Mouse (Mus musculus) lung, postnatal 0 days (tissue): ENCODE data around the gene Gm21366. TPM values are rescaled to one million over a fixed set of nuclear protein-coding genes. Genes with fewer than 3 reads are reported as not detected.
"Not testable (repeated sequence)": the region's sequence is repeated elsewhere in the genome, so short reads cannot be mapped to it uniquely, and the experiment has no call there.

Experiments used
- ATAC-seq: fragments of 200-750 bp; cut with Nextera tagmentation; 2 replicates; pipeline ENCODE4 v1.8.0; 2017; ENCODE audit warnings: moderate library complexity
- DNase-seq: peaks from one replicate; pipeline ENCODE4 v3.0.0-alpha.2; 2016; ENCODE audit warnings: low spot score
- H3K27ac ChIP-seq: fragments of 300-500 bp; sonication (generic); 2 replicates; pipeline ENCODE4 v1.5.1; 2014; ENCODE audit warnings: antibody characterized with exemption, mild to moderate bottlenecking, low read length, mixed read lengths
- H3K27me3 ChIP-seq: fragments of 300-500 bp; sonication (generic); replicated peaks from 2 replicates; pipeline ENCODE4 v1.6.1; 2014; ENCODE audit warnings: low read length, mixed read lengths; ENCODE audit not compliant: insufficient read depth
- H3K36me3 ChIP-seq: fragments of 300-500 bp; sonication (generic); 2 replicates; pipeline ENCODE4 v1.6.1; 2014; ENCODE audit warnings: low read length, mixed read lengths; ENCODE audit not compliant: insufficient read depth
- H3K4me1 ChIP-seq: fragments of 300-500 bp; sonication (generic); 2 replicates; pipeline ENCODE4 v1.6.1; 2014; ENCODE audit warnings: antibody characterized with exemption, low read depth, low read length, mixed read lengths; ENCODE audit not compliant: insufficient read depth
- H3K4me2 ChIP-seq: fragments of 300-500 bp; sonication (generic); replicated peaks from 2 replicates; pipeline ENCODE4 v1.6.1; 2014; ENCODE audit warnings: low read depth, mild to moderate bottlenecking, low read length, moderate library complexity, mixed read lengths
- H3K4me3 ChIP-seq: fragments of 300-500 bp; sonication (generic); 2 replicates; pipeline ENCODE4 v1.5.1; 2014; ENCODE audit warnings: low read depth, low read length
- H3K9ac ChIP-seq: fragments of 300-500 bp; sonication (generic); replicated peaks from 2 replicates; pipeline ENCODE4 v1.6.1; 2014; ENCODE audit warnings: low read depth, mild to moderate bottlenecking
- H3K9me3 ChIP-seq: fragments of 300-500 bp; sonication (generic); 2 replicates; pipeline ENCODE4 v1.6.1; 2016; ENCODE audit warnings: low read length, mixed read lengths
- WGBS: fragments of 180-500 bp; shearing (Covaris S2); extraction: QIAGEN DNeasy Blood & Tissue Kit; methylation state at CpG from one replicate; pipeline ENCODE4 v1.1.7; 2014; 5-methylcytosine and 5-hydroxymethylcytosine counted together
- polyA plus RNA-seq: library from polyadenylated mRNA; unstranded; fragments of >200 nt; fragmentation: Nextera tagmentation; extraction: Ambion mirVana; gene quantifications from 2 replicates; pipeline ENCODE4 v1.2.1, GENCODE M21; 2015

The Gm21366 gene
- not detected in 2 replicates for polyA plus RNA-seq

DNA sequence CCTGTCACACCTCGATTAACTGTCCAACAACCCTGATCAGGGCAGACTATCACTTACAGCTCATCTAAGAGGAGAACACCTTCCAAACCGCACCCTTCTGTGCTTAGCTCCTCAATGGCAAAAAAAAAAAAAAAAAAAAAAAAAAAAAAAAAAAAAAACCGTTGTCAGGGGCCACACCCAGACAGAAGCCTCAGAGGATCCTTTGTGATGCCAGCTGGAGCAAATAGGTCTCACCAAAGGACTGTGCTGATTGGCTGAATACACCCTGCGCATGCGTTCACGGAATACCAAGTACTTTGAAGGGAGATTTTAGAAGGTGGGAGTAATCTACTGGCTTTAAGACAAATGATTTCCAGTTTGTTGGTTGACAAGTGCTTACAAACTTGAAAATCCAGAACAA lies at the start of gene Gm21366:
Gene Gm21366, minus strand, starts transcription at position 101 of the 400 bp plus-strand sequence.
- ATAC-seq: not testable (repeated sequence)

More for the DNA sequence above, at the start of gene Gm21366:
- H3K9ac ChIP-seq, H3K4me1 ChIP-seq, H3K27me3 ChIP-seq, H3K36me3 ChIP-seq, H3K4me3 ChIP-seq, H3K9me3 ChIP-seq, H3K27ac ChIP-seq, H3K4me2 ChIP-seq, DNase-seq: not testable (repeated sequence)
- no CpG with 5 or more reads among the region's 6 CpGs for WGBS
